Mouse (Mus musculus): ENCODE results near the gene Grm8. TPM values are rescaled to one million over a fixed set of nuclear protein-coding genes. Genes with fewer than 3 reads are reported as not detected.

Gene Grm8
- polyA plus RNA-seq, 2 experiments, result 1.1 to 1.8 TPM

- no peaks in the 10 kb centered on the region for H3K36me3 ChIP-seq (ENCODE audit: control insufficient read depth, insufficient read depth, low read length)
- WGBS, result 74% methylated on average over 3 of the region's 3 CpGs
- no peak for ATAC-seq (ENCODE audit: low FRiP score, low read depth)
- H3K4me2 ChIP-seq (replicated peaks; ENCODE audit: low read depth, low read length, severe bottlenecking), result no peak overlapping the region
- H3K27me3 ChIP-seq (ENCODE audit: control insufficient read depth, insufficient read depth, low read length), result no peaks in the 10 kb centered on the region
- no peak overlapping the region for H3K27ac ChIP-seq (replicated peaks; ENCODE audit: low read depth, low read length)
- H3K9ac ChIP-seq (ENCODE audit: low read depth, low read length, severe bottlenecking), result no peak overlapping the region
- H3K4me3 ChIP-seq (replicated peaks; ENCODE audit: low read length), result no peak overlapping the region
- DNase-seq (ENCODE audit: low spot score), result no peak
- H3K9me3 ChIP-seq (ENCODE audit: control insufficient read depth, low read length), result no peaks in the 10 kb centered on the region
- TF ChIP-seq POLR2A (IDR thresholded peaks at IDR 0.05; ENCODE audit: borderline replicate concordance, extremely low read depth, insufficient read depth, insufficient read length), result no peak
- H3K4me1 ChIP-seq (ENCODE audit: control insufficient read depth, insufficient read depth, low read length), result 0 out of 2 replicates have a peak, but pooled peaks cover 3% of the 10 kb centered on the region
Measured at GRCm38 (mm10) chr6:28042339-28042738, 92.6 kb downstream of the Grm8 start.

- H3K4me3 ChIP-seq (replicated peaks; ENCODE audit: low read length), result no peak overlapping the region
- 94% methylated on average over 1 of the region's 1 CpGs for WGBS
- no peak for ATAC-seq (ENCODE audit: low FRiP score, low read depth)
- H3K36me3 ChIP-seq (ENCODE audit: control insufficient read depth, insufficient read depth, low read length), result no peaks in the 10 kb centered on the region
- H3K4me1 ChIP-seq (ENCODE audit: control insufficient read depth, insufficient read depth, low read length), result 0 out of 2 replicates have a peak, but pooled peaks cover 3% of the 10 kb centered on the region
- H3K9me3 ChIP-seq (ENCODE audit: control insufficient read depth, low read length), result no peaks in the 10 kb centered on the region
- H3K27ac ChIP-seq (replicated peaks; ENCODE audit: low read depth, low read length), result no peak overlapping the region
- no peaks in the 10 kb centered on the region for H3K27me3 ChIP-seq (ENCODE audit: control insufficient read depth, insufficient read depth, low read length)
- no peak for TF ChIP-seq POLR2A (IDR thresholded peaks at IDR 0.05; ENCODE audit: borderline replicate concordance, extremely low read depth, insufficient read depth, insufficient read length)
- no peak for DNase-seq (ENCODE audit: low spot score)
- H3K9ac ChIP-seq (ENCODE audit: low read depth, low read length, severe bottlenecking), result no peak overlapping the region
- no peak overlapping the region for H3K4me2 ChIP-seq (replicated peaks; ENCODE audit: low read depth, low read length, severe bottlenecking)
Measured at GRCm38 (mm10) chr6:28040815-28041214, 94.2 kb downstream of the Grm8 start.

- TF ChIP-seq POLR2A (IDR thresholded peaks at IDR 0.05; ENCODE audit: borderline replicate concordance, extremely low read depth, insufficient read depth, insufficient read length), result no peak
- no peak overlapping the region for H3K4me2 ChIP-seq (replicated peaks; ENCODE audit: low read depth, low read length, severe bottlenecking)
- H3K36me3 ChIP-seq (ENCODE audit: control insufficient read depth, insufficient read depth, low read length), result no peaks in the 10 kb centered on the region
- H3K4me1 ChIP-seq (ENCODE audit: control insufficient read depth, insufficient read depth, low read length), result no peaks in the 10 kb centered on the region
- no peaks in the 10 kb centered on the region for H3K27me3 ChIP-seq (ENCODE audit: control insufficient read depth, insufficient read depth, low read length)
- H3K9ac ChIP-seq (ENCODE audit: low read depth, low read length, severe bottlenecking), result no peak overlapping the region
- DNase-seq (ENCODE audit: low spot score), result no peak
- H3K4me3 ChIP-seq (replicated peaks; ENCODE audit: low read length), result no peak overlapping the region
- no peak for ATAC-seq (ENCODE audit: low FRiP score, low read depth)
- H3K9me3 ChIP-seq (ENCODE audit: control insufficient read depth, low read length), result no peaks in the 10 kb centered on the region
- H3K27ac ChIP-seq (replicated peaks; ENCODE audit: low read depth, low read length), result no peak overlapping the region
- WGBS, result 96% methylated on average over 4 of the region's 4 CpGs
Measured at GRCm38 (mm10) chr6:28032006-28032405, 103.0 kb downstream of the Grm8 start.

GRCm38 (mm10) chr6:28017653-28018052 lies 117.3 kb downstream of the Grm8 start:
- Histone ChIP-seq H3K27ac (replicated peaks; ENCODE audit: low read depth, low read length) (no peak overlapping the region), H3K9me3 (ENCODE audit: control insufficient read depth, low read length) (no peaks in the 10 kb centered on the region), H3K27me3 (ENCODE audit: control insufficient read depth, insufficient read depth, low read length) (no peaks in the 10 kb centered on the region), H3K4me2 (replicated peaks; ENCODE audit: low read depth, low read length, severe bottlenecking) (no peak overlapping the region), H3K9ac (ENCODE audit: low read depth, low read length, severe bottlenecking) (no peak overlapping the region), H3K4me1 (ENCODE audit: control insufficient read depth, insufficient read depth, low read length) (no peaks in the 10 kb centered on the region), H3K4me3 (replicated peaks; ENCODE audit: low read length) (no peak overlapping the region), H3K36me3 (ENCODE audit: control insufficient read depth, insufficient read depth, low read length) (no peaks in the 10 kb centered on the region)
- DNase-seq (ENCODE audit: low spot score) (no peak), ATAC-seq (ENCODE audit: low FRiP score, low read depth) (no peak)
- no peak for TF ChIP-seq POLR2A (IDR thresholded peaks at IDR 0.05; ENCODE audit: borderline replicate concordance, extremely low read depth, insufficient read depth, insufficient read length)
- WGBS, result 85% methylated on average over 1 of the region's 1 CpGs

GRCm38 (mm10) chr6:28007001-28007400 lies 128.0 kb downstream of the Grm8 start:
- Histone ChIP-seq H3K4me3 (replicated peaks; ENCODE audit: low read length) (no peak overlapping the region), H3K36me3 (ENCODE audit: control insufficient read depth, insufficient read depth, low read length) (no peaks in the 10 kb centered on the region), H3K4me1 (ENCODE audit: control insufficient read depth, insufficient read depth, low read length) (no peaks in the 10 kb centered on the region), H3K9me3 (ENCODE audit: control insufficient read depth, low read length) (no peaks in the 10 kb centered on the region), H3K4me2 (replicated peaks; ENCODE audit: low read depth, low read length, severe bottlenecking) (no peak overlapping the region), H3K9ac (ENCODE audit: low read depth, low read length, severe bottlenecking) (no peak overlapping the region), H3K27me3 (ENCODE audit: control insufficient read depth, insufficient read depth, low read length) (no peaks in the 10 kb centered on the region), H3K27ac (replicated peaks; ENCODE audit: low read depth, low read length) (no peak overlapping the region)
- TF ChIP-seq POLR2A (IDR thresholded peaks at IDR 0.05; ENCODE audit: borderline replicate concordance, extremely low read depth, insufficient read depth, insufficient read length), result no peak
- DNase-seq (ENCODE audit: low spot score) (no peak), ATAC-seq (ENCODE audit: low FRiP score, low read depth) (no peak)
- 82% methylated on average over 3 of the region's 3 CpGs for WGBS

- H3K9me3 ChIP-seq (ENCODE audit: control insufficient read depth, low read length), result no peaks in the 10 kb centered on the region
- no peak overlapping the region for H3K27ac ChIP-seq (replicated peaks; ENCODE audit: low read depth, low read length)
- TF ChIP-seq POLR2A (IDR thresholded peaks at IDR 0.05; ENCODE audit: borderline replicate concordance, extremely low read depth, insufficient read depth, insufficient read length), result no peak
- no peak for ATAC-seq (ENCODE audit: low FRiP score, low read depth)
- H3K4me1 ChIP-seq (ENCODE audit: control insufficient read depth, insufficient read depth, low read length), result no peaks in the 10 kb centered on the region
- H3K27me3 ChIP-seq (ENCODE audit: control insufficient read depth, insufficient read depth, low read length), result no peaks in the 10 kb centered on the region
- no peak overlapping the region for H3K4me3 ChIP-seq (replicated peaks; ENCODE audit: low read length)
- H3K9ac ChIP-seq (ENCODE audit: low read depth, low read length, severe bottlenecking), result no peak overlapping the region
- H3K36me3 ChIP-seq (ENCODE audit: control insufficient read depth, insufficient read depth, low read length), result no peaks in the 10 kb centered on the region
- DNase-seq (ENCODE audit: low spot score), result no peak
- no peak overlapping the region for H3K4me2 ChIP-seq (replicated peaks; ENCODE audit: low read depth, low read length, severe bottlenecking)
- WGBS, result 82% methylated on average over 2 of the region's 2 CpGs
Measured at GRCm38 (mm10) chr6:27997250-27997649, 137.7 kb downstream of the Grm8 start.
